Mouse (Mus musculus) T-helper 1 cell (primary cell): ENCODE data around the gene Ndufaf3.

ENCODE experiments used
- in situ Hi-C: fragments of 300-600 bp; cut with MboI, MseI; formaldehyde crosslinking; loops from one replicate; pipeline ENCODE4 v1.15.1; 2025; ENCODE audit warnings: high pct_unique_total_duplicates

Ndufaf3 gene

GRCm38 (mm10) chr9:108523341-108523740 is 43.9 kb downstream of the Ndufaf3 start:
- in situ Hi-C loops, result no loop called here

GRCm38 (mm10) chr9:108521604-108522003 is 45.6 kb downstream of the Ndufaf3 start:
- in situ Hi-C loops, result no loop called here

- in situ Hi-C loops, result no loop called here
These were observed 49.3 kb downstream of the Ndufaf3 start for GRCm38 (mm10) chr9:108517931-108518332.

GRCm38 (mm10) chr9:108517253-108517930 is 49.8 kb downstream of the Ndufaf3 start:
- in situ Hi-C loops, result no loop called here

GRCm38 (mm10) chr9:108516380-108517251 is 50.6 kb downstream of the Ndufaf3 start, which contains the start of gene Qrich1:
Gene Qrich1 (plus strand): TSS chr9:108516806.
- in situ Hi-C loops, result no loop called here
